Mouse (Mus musculus) liver, embryonic 14.5 days (tissue): ENCODE measurements around the gene Sapcd2. TPM values are rescaled to one million over a fixed set of nuclear protein-coding genes. Genes with fewer than 3 reads are reported as not detected.

Experiments
- ATAC-seq: fragments of 200-750 bp; cut with Nextera tagmentation; 2 replicates; pipeline ENCODE4 v1.8.0; 2017; ENCODE audit warnings: moderate number of reproducible peaks, mild to moderate bottlenecking, moderate library complexity; ENCODE audit not compliant: insufficient read depth
- DNase-seq, 3 experiments: peaks; one replicate each; pipeline ENCODE4 v3.0.0-alpha.2; 2012 to 2013; ENCODE audit warnings: low read depth in 3 of 3, low spot score in 3 of 3
- H3K27ac ChIP-seq: fragments of 300-500 bp; sonication (generic); 2 replicates; pipeline ENCODE4 v1.5.1; 2014; ENCODE audit warnings: moderate library complexity, mild to moderate bottlenecking, control low read depth, inconsistent platforms
- H3K27me3 ChIP-seq: fragments of 300-500 bp; sonication (generic); 2 replicates; pipeline ENCODE4 v1.6.1; 2014; ENCODE audit warnings: mild to moderate bottlenecking, low read length, moderate library complexity; ENCODE audit not compliant: control insufficient read depth, insufficient read depth
- H3K36me3 ChIP-seq: fragments of 300-500 bp; sonication (generic); replicated peaks from 2 replicates; pipeline ENCODE4 v1.6.1; 2014; ENCODE audit warnings: low read depth; ENCODE audit not compliant: control insufficient read depth, insufficient read depth
- H3K4me1 ChIP-seq, 2 experiments: fragments of 200-500 bp in 1 of 2; fragments of 300-500 bp in 1 of 2; sonication (generic) in 1 of 2; replicated peaks; 2 replicates each; pipeline ENCODE4 v1.6.1; 2012 to 2014; ENCODE audit warnings: antibody characterized with exemption in 1 of 2, inconsistent platforms in 1 of 2, low read length in 1 of 2; ENCODE audit not compliant: control insufficient read depth in 2 of 2, insufficient read depth in 2 of 2
- H3K4me2 ChIP-seq: fragments of 300-500 bp; sonication (generic); 2 replicates; pipeline ENCODE4 v1.6.1; 2014; ENCODE audit warnings: low read depth, mild to moderate bottlenecking, control low read depth, moderate library complexity
- H3K4me3 ChIP-seq, 2 experiments: fragments of 200-500 bp in 1 of 2; fragments of 300-500 bp in 1 of 2; sonication (generic) in 1 of 2; 2 replicates each; pipeline ENCODE4 v1.5.1; 2012 to 2014; ENCODE audit warnings: low read depth in 2 of 2, low read length in 2 of 2, mild to moderate bottlenecking in 2 of 2, control low read depth in 1 of 2, inconsistent platforms in 1 of 2, moderate library complexity in 1 of 2; ENCODE audit not compliant: insufficient read depth in 1 of 2
- H3K9ac ChIP-seq: fragments of 300-500 bp; sonication (generic); replicated peaks from 2 replicates; pipeline ENCODE4 v1.6.1; 2014; ENCODE audit warnings: mild to moderate bottlenecking, control low read depth, moderate library complexity
- H3K9me3 ChIP-seq: fragments of 300-500 bp; sonication (generic); 2 replicates; pipeline ENCODE4 v1.6.1; 2016; ENCODE audit warnings: low read length, mixed read lengths; ENCODE audit not compliant: control insufficient read depth
- CTCF ChIP-seq: IDR thresholded peaks from 2 replicates; pipeline ENCODE4 v1.5.1; 2016; ENCODE audit warnings: antibody characterized with exemption, low read depth, control low read depth
- EP300 ChIP-seq: IDR thresholded peaks from 2 replicates; pipeline ENCODE4 v1.6.1; 2016; ENCODE audit warnings: antibody characterized with exemption, low read depth
- WGBS: fragments of 180-500 bp; shearing (Covaris S2); extraction: QIAGEN DNeasy Blood & Tissue Kit; methylation state at CpG from one replicate; pipeline ENCODE4 v1.1.7; 2014; ENCODE audit not compliant: insufficient replicate concordance; 5-methylcytosine and 5-hydroxymethylcytosine counted together
- polyA plus RNA-seq, 2 experiments: library from polyadenylated mRNA; depleted of rRNA in 1 of 2; stranded (reverse) in 1 of 2; unstranded in 1 of 2; fragments of >200 nt; fragmentation: Nextera tagmentation in 1 of 2; extraction: Ambion mirVana in 1 of 2; gene quantifications; 2 replicates each; pipeline versions ENCODE4 v1.2.1 to v1.2.3; 2012 to 2014

The Sapcd2 gene
- polyA plus RNA-seq, 2 experiments: 17.9 to 20.1 TPM

GRCm38 (mm10) chr2:25350701-25351100, 21.4 kb upstream of the Sapcd2 start:
- 80% methylated on average over 3 of the region's 3 CpGs for WGBS
- Histone ChIP-seq H3K36me3 (peaks cover 33% of the 10 kb centered on the region), H3K4me3 (no peak overlapping the region), H3K27ac (no peak overlapping the region), H3K4me1 (peaks cover 2 to 5% of the 10 kb centered on the region in 2 experiments; a peak in 3 of 4 replicates), H3K4me2 (no peak overlapping the region), H3K9me3 (no peaks in the 10 kb centered on the region), H3K27me3 (no peaks in the 10 kb centered on the region), H3K9ac (no peak overlapping the region)
- TF ChIP-seq EP300: no peak
- TF ChIP-seq CTCF: no peak
- DNase-seq (no peak), ATAC-seq (no peak)

- H3K9me3 ChIP-seq: no peaks in the 10 kb centered on the region
- peaks cover 13% of the 10 kb centered on the region for H3K36me3 ChIP-seq
- TF ChIP-seq CTCF (no peak), EP300 (no peak)
These were observed 17.9 kb upstream of the Sapcd2 start for GRCm38 (mm10) chr2:25354211-25354610.

GRCm38 (mm10) chr2:25355419-25356066, 16.6 kb upstream of the Sapcd2 start:
- Histone ChIP-seq H3K4me3 (peak overlapping the region; percentile 56 to 88), H3K9ac (peak overlapping the region; percentile 53), H3K27ac (no peak overlapping the region), H3K36me3 (peaks cover 7% of the 10 kb centered on the region), H3K4me2 (peak overlapping the region; percentile 82), H3K9me3 (no peaks in the 10 kb centered on the region), H3K27me3 (no peaks in the 10 kb centered on the region), H3K4me1 (peaks cover 8 to 16% of the 10 kb centered on the region in 2 experiments; a peak in 3 of 4 replicates)
- ATAC-seq (no peak), DNase-seq (no peak)
- WGBS: 33% methylated on average over 18 of the region's 18 CpGs
- no peak for TF ChIP-seq EP300
- no peak for TF ChIP-seq CTCF

More at GRCm38 (mm10) chr2:25354211-25354610, 17.9 kb upstream of the Sapcd2 start:
- H3K27me3 ChIP-seq: no peaks in the 10 kb centered on the region
- no peak overlapping the region for H3K4me3 ChIP-seq
- H3K27ac ChIP-seq: no peak overlapping the region
- DNase-seq: no peak
- peaks cover 8 to 16% of the 10 kb centered on the region in 2 experiments; a peak in 3 of 4 replicates for H3K4me1 ChIP-seq
- 69% methylated on average over 6 of the region's 6 CpGs for WGBS
- H3K9ac ChIP-seq: no peak overlapping the region
- no peak overlapping the region for H3K4me2 ChIP-seq
- ATAC-seq: no peak

GRCm38 (mm10) chr2:25356208-25357079, 15.7 kb upstream of the Sapcd2 start, which contains the start of gene Dpp7:
TSS of gene Dpp7 (minus strand) at chr2:25356359.
- Histone ChIP-seq H3K9ac (peak within 1 kb of the TSS; percentile 53), H3K4me1 (peaks cover 8 to 16% of the 10 kb centered on the region in 2 experiments; a peak in 3 of 4 replicates), H3K4me3 (peak within 1 kb of the TSS; percentile 56 to 88), H3K27me3 (no peaks in the 10 kb centered on the region), H3K36me3 (peaks cover 3% of the 10 kb centered on the region; the same call in 1 of the 2 replicates), H3K4me2 (peak within 1 kb of the TSS; percentile 82), H3K27ac (no peak within 1 kb of the TSS), H3K9me3 (no peaks in the 10 kb centered on the region)
- ATAC-seq (peak; percentile 76), DNase-seq (peak; percentile 68 to 76 (median 73))
- TF ChIP-seq CTCF (no peak), EP300 (no peak)
- 5% methylated on average over 13 of the region's 13 CpGs for WGBS

GRCm38 (mm10) chr2:25359848-25360247, 12.3 kb upstream of the Sapcd2 start:
- TF ChIP-seq CTCF (no peak), EP300 (no peak)
- no peaks in the 10 kb centered on the region for H3K36me3 ChIP-seq
- no peak overlapping the region for H3K27ac ChIP-seq
- H3K27me3 ChIP-seq: no peaks in the 10 kb centered on the region
- H3K4me1 ChIP-seq: peaks cover 8 to 16% of the 10 kb centered on the region in 2 experiments; a peak in 3 of 4 replicates
- H3K4me2 ChIP-seq: no peak overlapping the region
- H3K4me3 ChIP-seq: no peak overlapping the region
- DNase-seq: no peak
- H3K9me3 ChIP-seq: no peaks in the 10 kb centered on the region
- ATAC-seq: no peak
- WGBS: 56% methylated on average over 4 of the region's 4 CpGs
- H3K9ac ChIP-seq: no peak overlapping the region
